Mouse (Mus musculus) MEL (cell line): Measurements from ENCODE around the gene Pramel1. TPM values are rescaled to one million over a fixed set of nuclear protein-coding genes. Genes with fewer than 3 reads are reported as not detected.

Experiments
- DNase-seq: peaks from one replicate; pipeline ENCODE4 v3.0.0; 2011; ENCODE audit warnings: low read depth, low spot score
- H3K27ac ChIP-seq: 2 replicates; pipeline ENCODE4 v1.5.1; 2012; ENCODE audit warnings: low read depth, mild to moderate bottlenecking, control low read depth, low read length, moderate library complexity; ENCODE audit not compliant: control insufficient read depth
- H3K27me3 ChIP-seq, 2 experiments: fragments of 150-350 bp in 1 of 2; sonication (generic) in 1 of 2; 2 replicates each; pipeline ENCODE4 v1.6.1; 2012; ENCODE audit warnings: low read length in 2 of 2, mild to moderate bottlenecking in 2 of 2, improper control_type of control experiment in 1 of 2, moderate library complexity in 1 of 2; ENCODE audit not compliant: insufficient read depth in 2 of 2, control insufficient read depth in 1 of 2
- H3K36me3 ChIP-seq, 2 experiments: 2 replicates each; pipeline ENCODE4 v1.6.1; 2012 to 2014; ENCODE audit warnings: low read length in 2 of 2, improper control_type of control experiment in 1 of 2, inconsistent platforms in 1 of 2, mild to moderate bottlenecking in 1 of 2; ENCODE audit not compliant: insufficient read depth in 2 of 2, control insufficient read depth in 1 of 2
- H3K4me1 ChIP-seq, 2 experiments: fragments of 150-350 bp in 1 of 2; sonication (generic) in 1 of 2; 2 replicates each; pipeline ENCODE4 v1.6.1; 2012; ENCODE audit warnings: low read length in 2 of 2, improper control_type of control experiment in 1 of 2, mild to moderate bottlenecking in 1 of 2; ENCODE audit not compliant: insufficient read depth in 2 of 2, control insufficient read depth in 1 of 2
- H3K4me3 ChIP-seq, 2 experiments: fragments of 150-350 bp in 1 of 2; sonication (generic) in 1 of 2; 2 replicates each; pipeline ENCODE4 v1.5.1; 2012; ENCODE audit warnings: low read depth in 2 of 2, low read length in 2 of 2, mild to moderate bottlenecking in 2 of 2, moderate library complexity in 2 of 2, control low read depth in 1 of 2, improper control_type of control experiment in 1 of 2; ENCODE audit not compliant: control insufficient read depth in 1 of 2, insufficient read depth in 1 of 2
- H3K79me2 ChIP-seq: 2 replicates; pipeline ENCODE4 v1.6.1; 2012; ENCODE audit warnings: mild to moderate bottlenecking, low read length, moderate library complexity; ENCODE audit not compliant: control insufficient read depth, poor library complexity, insufficient read depth
- H3K9ac ChIP-seq: 2 replicates; pipeline ENCODE4 v1.6.1; 2012; ENCODE audit warnings: low read depth, mild to moderate bottlenecking, control low read depth, low read length, moderate library complexity; ENCODE audit not compliant: control insufficient read depth, poor library complexity, severe bottlenecking
- H3K9me3 ChIP-seq: fragments of 150-350 bp; sonication (generic); replicated peaks from 2 replicates; pipeline ENCODE4 v1.6.1; 2012; ENCODE audit warnings: mild to moderate bottlenecking, low read length, improper control_type of control experiment, moderate library complexity; ENCODE audit not compliant: insufficient read depth
- CHD1 ChIP-seq: IDR thresholded peaks from 2 replicates; pipeline ENCODE4 v1.6.1; 2012; ENCODE audit warnings: low read depth, mild to moderate bottlenecking, inconsistent platforms, low read length, improper control_type of control experiment
- CHD2 ChIP-seq: IDR thresholded peaks from 2 replicates; pipeline ENCODE4 v1.6.1; 2011; ENCODE audit warnings: low read length, improper control_type of control experiment
- CTCF ChIP-seq, 3 experiments: IDR thresholded peaks in 2 of 3; conservative IDR thresholded peaks in 1 of 3; 2 replicates each; pipeline ENCODE4 v1.5.1; 2011 to 2012; ENCODE audit warnings: low read length in 3 of 3, low read depth in 2 of 3, mild to moderate bottlenecking in 2 of 3, improper control_type of control experiment in 1 of 3, inconsistent platforms in 1 of 3, mixed read lengths in 1 of 3, moderate library complexity in 1 of 3; ENCODE audit not compliant: control insufficient read depth in 1 of 3, insufficient read depth in 1 of 3, poor library complexity in 1 of 3, severe bottlenecking in 1 of 3
- E2F4 ChIP-seq: IDR thresholded peaks from 2 replicates; pipeline ENCODE4 v1.6.1; 2011; ENCODE audit warnings: low read depth, low read length, improper control_type of control experiment, borderline replicate concordance
- ELF1 ChIP-seq: IDR thresholded peaks from 2 replicates; pipeline ENCODE4 v1.6.1; 2014; ENCODE audit warnings: low read depth, mild to moderate bottlenecking, inconsistent platforms, low read length, improper control_type of control experiment, moderate library complexity
- EP300 ChIP-seq, 2 experiments: IDR thresholded peaks; 2 replicates each; pipeline ENCODE4 v1.6.1; 2011; ENCODE audit warnings: improper control_type of control experiment in 2 of 2, low read length in 2 of 2, low read depth in 1 of 2, mild to moderate bottlenecking in 1 of 2
- ETS1 ChIP-seq: IDR thresholded peaks from 2 replicates; pipeline ENCODE4 v1.6.1; 2012; ENCODE audit warnings: low read depth, mild to moderate bottlenecking, inconsistent platforms, low read length, improper control_type of control experiment, moderate library complexity
- GABPA ChIP-seq: IDR thresholded peaks from 2 replicates; pipeline ENCODE4 v1.6.1; 2012; ENCODE audit warnings: low read depth, mild to moderate bottlenecking, inconsistent platforms, low read length, improper control_type of control experiment, moderate library complexity
- GATA1 ChIP-seq: IDR thresholded peaks from 2 replicates; pipeline ENCODE4 v1.6.1; 2011; ENCODE audit warnings: low read depth, low read length, improper control_type of control experiment
- HCFC1 ChIP-seq: IDR thresholded peaks from 2 replicates; pipeline ENCODE4 v1.6.1; 2012; ENCODE audit warnings: low read depth, mild to moderate bottlenecking, inconsistent platforms, low read length, improper control_type of control experiment, moderate library complexity
- JUND ChIP-seq: IDR thresholded peaks from 2 replicates; pipeline ENCODE4 v1.6.1; 2011; ENCODE audit warnings: low read depth, mild to moderate bottlenecking, improper control_type of control experiment, low read length
- KAT2A ChIP-seq: conservative IDR thresholded peaks from 2 replicates; pipeline ENCODE4 v1.6.1; 2012; ENCODE audit warnings: low read depth, low read length, improper control_type of control experiment, inconsistent platforms
- MAFK ChIP-seq: IDR thresholded peaks from 2 replicates; pipeline ENCODE4 v1.6.1; 2011; ENCODE audit warnings: low read depth, mild to moderate bottlenecking, low read length, improper control_type of control experiment, borderline replicate concordance
- MAX ChIP-seq: IDR thresholded peaks from 2 replicates; pipeline ENCODE4 v1.6.1; 2011; ENCODE audit warnings: low read length, improper control_type of control experiment
- MAZ ChIP-seq: IDR thresholded peaks from 2 replicates; pipeline ENCODE4 v1.6.1; 2012; ENCODE audit warnings: low read depth, mild to moderate bottlenecking, inconsistent platforms, low read length, improper control_type of control experiment
- MEF2A ChIP-seq: IDR thresholded peaks from 2 replicates; pipeline ENCODE4 v1.6.1; 2014; ENCODE audit warnings: low read depth, mild to moderate bottlenecking, inconsistent platforms, low read length, improper control_type of control experiment; ENCODE audit not compliant: poor library complexity, insufficient replicate concordance, severe bottlenecking; ENCODE audit errors: extremely low read depth
- MXI1 ChIP-seq: IDR thresholded peaks from 2 replicates; pipeline ENCODE4 v1.6.1; 2011; ENCODE audit warnings: mild to moderate bottlenecking, low read depth, low read length, improper control_type of control experiment
- MYC ChIP-seq: IDR thresholded peaks from 2 replicates; pipeline ENCODE4 v1.6.1; 2011; ENCODE audit warnings: low read depth, mild to moderate bottlenecking, low read length, improper control_type of control experiment, moderate library complexity
- NRF1 ChIP-seq: IDR thresholded peaks from 2 replicates; pipeline ENCODE4 v1.6.1; 2014; ENCODE audit warnings: low read depth, mild to moderate bottlenecking, inconsistent platforms, low read length, improper control_type of control experiment, moderate library complexity; ENCODE audit not compliant: poor library complexity, insufficient read depth, severe bottlenecking
- RCOR1 ChIP-seq: IDR thresholded peaks from 2 replicates; pipeline ENCODE4 v1.6.1; 2012; ENCODE audit warnings: low read depth, mild to moderate bottlenecking, inconsistent platforms, low read length, improper control_type of control experiment
- SIN3A ChIP-seq: IDR thresholded peaks from 2 replicates; pipeline ENCODE4 v1.6.1; 2012; ENCODE audit warnings: low read length, improper control_type of control experiment, inconsistent platforms
- SMC3 ChIP-seq: IDR thresholded peaks from 2 replicates; pipeline ENCODE4 v1.6.1; 2011; ENCODE audit warnings: low read depth, low read length, improper control_type of control experiment
- TBP ChIP-seq: IDR thresholded peaks from 2 replicates; pipeline ENCODE4 v1.8.0; 2011; ENCODE audit warnings: low read depth, low read length, improper control_type of control experiment
- ZC3H11A ChIP-seq: IDR thresholded peaks from 2 replicates; pipeline ENCODE4 v1.6.1; 2012; ENCODE audit warnings: low read depth, mild to moderate bottlenecking, inconsistent platforms, low read length, improper control_type of control experiment
- ZKSCAN1 ChIP-seq: IDR thresholded peaks from 2 replicates; pipeline ENCODE4 v1.6.1; 2012; ENCODE audit warnings: low read depth, mild to moderate bottlenecking, inconsistent platforms, low read length, improper control_type of control experiment, moderate library complexity
- ZMIZ1 ChIP-seq: IDR thresholded peaks from 2 replicates; pipeline ENCODE4 v1.6.1; 2012; ENCODE audit warnings: low read depth, mild to moderate bottlenecking, inconsistent platforms, low read length, improper control_type of control experiment, moderate library complexity
- ZNF384 ChIP-seq: IDR thresholded peaks from 2 replicates; pipeline ENCODE4 v1.6.1; 2012; ENCODE audit warnings: low read depth, mild to moderate bottlenecking, inconsistent platforms, low read length, improper control_type of control experiment
- polyA plus RNA-seq, 2 experiments: library from polyadenylated mRNA; stranded (reverse) in 1 of 2; unstranded in 1 of 2; fragments of >175 nt in 1 of 2; fragments of >200 nt in 1 of 2; gene quantifications; 2 replicates each; pipeline versions ENCODE4 v1.2.1 to v1.2.4; 2012; ENCODE audit warnings: low replicate concordance in 2 of 2, low read depth in 1 of 2; ENCODE audit not compliant: insufficient read length in 2 of 2, insufficient read depth in 1 of 2, missing spikeins in 1 of 2
- total RNA-seq: library from RNA; depleted of rRNA; stranded (reverse); fragments of 300-350 nt; gene quantifications from 2 replicates; pipeline ENCODE4 v1.2.3, GENCODE M21; 2012

The Pramel1 gene
- total and polyA plus RNA-seq, 3 experiments, result not detected

- Histone ChIP-seq H3K4me1 (no peaks in the 10 kb centered on the region), H3K9ac (no peak overlapping the region), H3K4me3 (no peak overlapping the region), H3K9me3 (no peaks in the 10 kb centered on the region), H3K36me3 (no peaks in the 10 kb centered on the region), H3K27me3 (no peaks in the 10 kb centered on the region), H3K79me2 (no peaks in the 10 kb centered on the region), H3K27ac (no peak overlapping the region)
- TF ChIP-seq MAX, result no peak
- no peak for TF ChIP-seq GATA1
- no peak for TF ChIP-seq MXI1
- TF ChIP-seq NRF1, result no peak
- no peak for TF ChIP-seq ELF1
- TF ChIP-seq CTCF (IDR thresholded peaks at IDR 0.05 in 2 of 3, conservative IDR thresholded peaks at IDR 0.05 in 1 of 3; ENCODE audit: control insufficient read depth in 1 of 3, insufficient read depth in 1 of 3, low read depth in 2 of 3, low read length in 3 of 3, poor library complexity in 1 of 3, severe bottlenecking in 1 of 3), result no peak
- TF ChIP-seq ZNF384, result no peak
- no peak for TF ChIP-seq E2F4
- TF ChIP-seq ZKSCAN1, result no peak
- no peak for TF ChIP-seq KAT2A
- TF ChIP-seq MYC, result no peak
- TF ChIP-seq CHD2, result no peak
- no peak for TF ChIP-seq MEF2A
- no peak for TF ChIP-seq SIN3A
- no peak for TF ChIP-seq MAFK
- TF ChIP-seq SMC3, result no peak
- no peak for TF ChIP-seq TBP
- TF ChIP-seq GABPA, result no peak
- no peak for DNase-seq
These were observed 5.1 kb upstream of the Pramel1 start for GRCm38 (mm10) chr4:143388955-143389702.

DNA sequence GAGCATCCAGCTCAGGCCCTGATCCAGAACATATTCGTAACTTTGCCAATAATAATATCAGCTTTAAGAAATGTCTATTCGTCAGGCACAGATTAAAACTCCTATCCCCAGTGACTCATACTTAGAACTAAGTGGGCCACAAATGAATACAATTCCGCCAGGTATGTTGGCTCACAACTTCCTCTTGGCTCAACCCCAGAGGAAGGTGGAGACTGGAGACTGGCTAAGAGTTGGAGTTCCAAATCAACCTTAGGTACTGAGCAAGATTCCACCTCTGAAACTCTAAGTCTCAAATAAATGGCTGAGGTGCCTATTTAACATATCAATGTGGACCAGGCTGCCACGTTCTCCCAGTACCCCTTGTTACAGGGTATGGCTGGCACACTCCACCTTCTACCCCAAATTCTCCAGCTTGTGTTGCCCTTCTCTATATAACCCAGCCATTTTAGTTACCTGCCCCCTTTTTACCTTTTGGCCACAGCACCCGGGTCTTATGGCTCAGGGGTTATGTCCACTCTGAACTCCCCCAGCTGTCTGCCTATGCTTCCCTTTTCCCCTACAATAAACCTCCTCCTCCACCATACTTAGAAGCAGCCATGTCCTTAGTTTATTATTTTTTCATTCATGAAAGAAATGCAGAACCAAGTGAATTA, 17.5 kb downstream of the Pramel1 start:
- Histone ChIP-seq H3K9ac (no peak overlapping the region), H3K9me3 (no peaks in the 10 kb centered on the region), H3K79me2 (no peaks in the 10 kb centered on the region), H3K27me3 (no peaks in the 10 kb centered on the region), H3K4me1 (no peaks in the 10 kb centered on the region), H3K27ac (no peak overlapping the region), H3K4me3 (no peak overlapping the region), H3K36me3 (no peaks in the 10 kb centered on the region)
- no peak for TF ChIP-seq MAX
- TF ChIP-seq RCOR1, result no peak
- no peak for TF ChIP-seq SMC3
- TF ChIP-seq E2F4, result no peak
- no peak for TF ChIP-seq ZKSCAN1
- no peak for TF ChIP-seq CHD2
- TF ChIP-seq NRF1, result no peak
- TF ChIP-seq HCFC1, result no peak
- TF ChIP-seq ZNF384, result no peak
- TF ChIP-seq CTCF (IDR thresholded peaks at IDR 0.05 in 2 of 3, conservative IDR thresholded peaks at IDR 0.05 in 1 of 3; ENCODE audit: control insufficient read depth in 1 of 3, insufficient read depth in 1 of 3, low read depth in 2 of 3, low read length in 3 of 3, poor library complexity in 1 of 3, severe bottlenecking in 1 of 3), result no peak
- no peak for TF ChIP-seq ZMIZ1
- no peak for TF ChIP-seq EP300 (IDR thresholded peaks at IDR 0.05; ENCODE audit: low read depth in 1 of 2, low read length in 2 of 2)
- TF ChIP-seq MAZ, result no peak
- TF ChIP-seq ETS1, result no peak
- no peak for TF ChIP-seq CHD1
- no peak for TF ChIP-seq JUND
- no peak for TF ChIP-seq MXI1
- TF ChIP-seq ZC3H11A, result no peak
- no peak for TF ChIP-seq ELF1
- no peak for TF ChIP-seq MEF2A
- no peak for DNase-seq
